Mouse (Mus musculus) frontal cortex, postnatal 10 days (tissue): ENCODE results near the gene Figla.

Experiments
- DNase-seq, 2 experiments: peaks; one replicate each; pipeline ENCODE4 v3.0.0; 2022; ENCODE audit warnings: low spot score in 2 of 2, mixed read lengths in 1 of 2

The Figla gene

GRCm38 (mm10) chr6:86069856-86070255, 53.9 kb downstream of the Figla start:
- DNase-seq, result no peak

- no peak for DNase-seq
Measured at GRCm38 (mm10) chr6:86070277-86070676, 54.3 kb downstream of the Figla start.
